Mouse (Mus musculus) bone marrow macrophage, adult 2 months (primary cell): ENCODE data around the gene Map3k7cl.

Experiments used
- CTCF ChIP-seq: IDR thresholded peaks from 2 replicates; pipeline ENCODE4 v1.5.1; 2012; ENCODE audit warnings: low read depth, mild to moderate bottlenecking, low read length, moderate library complexity
- POLR2A ChIP-seq: IDR thresholded peaks from 2 replicates; pipeline ENCODE4 v1.6.1; 2012; ENCODE audit warnings: mild to moderate bottlenecking, low read depth, low read length, borderline replicate concordance

DNA sequence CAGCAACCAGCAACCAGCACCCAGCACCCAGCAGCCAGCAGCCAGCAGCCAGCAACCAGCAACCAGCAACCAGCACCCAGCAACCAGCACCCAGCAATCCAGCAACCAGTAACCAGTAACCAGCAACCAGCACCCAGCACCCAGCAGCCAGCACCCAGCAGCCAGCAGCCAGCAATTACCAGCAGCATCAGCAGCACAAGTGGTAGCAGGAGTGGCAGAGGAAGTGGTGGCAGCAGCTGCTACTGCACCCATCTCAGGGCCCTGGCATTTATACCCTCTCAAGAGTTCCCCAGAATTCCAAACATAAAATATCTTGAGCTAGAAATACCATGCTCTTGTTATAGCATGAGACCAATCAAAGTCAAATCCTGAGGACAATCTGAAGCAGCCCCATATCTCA, 81.6 kb downstream of the Map3k7cl start:
- TF ChIP-seq POLR2A (no peak), CTCF (no peak)
